Mouse (Mus musculus): Measurements from ENCODE around the gene Secisbp2l. TPM values are rescaled to one million over a fixed set of nuclear protein-coding genes. Genes with fewer than 3 reads are reported as not detected.

Secisbp2l gene
- total and polyA plus RNA-seq, 3 experiments = 8.7 to 15.1 (median 8.9) TPM

DNA sequence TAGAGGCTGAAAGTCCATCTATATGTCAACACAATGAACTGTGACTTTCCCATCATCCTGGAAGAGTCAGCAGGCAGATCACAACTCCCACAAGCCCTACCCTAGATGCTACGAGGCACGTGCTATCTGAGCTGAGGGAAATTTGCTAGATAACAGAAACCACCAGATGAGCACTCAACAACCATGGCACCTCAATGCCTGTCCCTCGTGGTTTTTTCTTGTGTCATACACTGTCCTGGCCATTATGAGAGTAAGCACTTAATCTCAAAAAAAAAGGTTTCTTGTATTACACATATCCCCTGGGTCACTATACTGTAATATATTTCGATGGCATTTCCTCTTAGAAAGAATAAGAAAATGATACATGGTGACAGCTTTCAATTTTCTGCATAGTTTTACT lies 7.8 kb downstream of the Secisbp2l start:
- peaks cover 10% of the 10 kb centered on the region for H3K79me2 ChIP-seq (replicated peaks; ENCODE audit: control insufficient read depth, extremely low read depth, insufficient read depth, poor library complexity, severe bottlenecking)
- no peaks in the 10 kb centered on the region for H3K9me3 ChIP-seq (replicated peaks; ENCODE audit: low read length)
- in situ Hi-C loops (cut with MboI; ENCODE audit: low pct_ligation_motif_present, low pct_unique_long_range_greater_than_20kb, low sequenced_read_pairs) = no loop called here
- dilution Hi-C loops (cut with MboI; ENCODE audit: extremely low pct_ligation_motif_present, extremely low pct_unique_long_range_greater_than_20kb, low sequenced_read_pairs) = no loop called here
- H3K4me3 ChIP-seq (replicated peaks in 1 of 3; ENCODE audit: low read depth in 2 of 3, low read length in 2 of 3, poor library complexity in 1 of 3) = no peak overlapping the region
- no peak overlapping the region for H3K27ac ChIP-seq (ENCODE audit: insufficient read depth, low read depth)
- no peaks in the 10 kb centered on the region for H3K27me3 ChIP-seq (replicated peaks)
- no peak overlapping the region for H3K9ac ChIP-seq (ENCODE audit: insufficient read depth, low read depth)
- no peak overlapping the region for H3K4me2 ChIP-seq (ENCODE audit: insufficient read depth, low read depth, poor library complexity, severe bottlenecking)
- peaks cover 18 to 53% of the 10 kb centered on the region in 2 experiments for H3K36me3 ChIP-seq (replicated peaks in 1 of 2; ENCODE audit: control insufficient read depth in 1 of 2, insufficient read depth in 1 of 2, low read length in 1 of 2)
- H3K4me1 ChIP-seq (ENCODE audit: control insufficient read depth in 1 of 2, insufficient read depth in 2 of 2) = peaks cover 9 to 39% of the 10 kb centered on the region in 2 experiments
- no peak for DNase-seq (ENCODE audit: extremely low read depth)
- peak; percentile 73 for TF ChIP-seq BHLHE40 (IDR thresholded peaks at IDR 0.05; ENCODE audit: low read depth, low read length)
- no peak for TF ChIP-seq POLR2AphosphoS2 (IDR thresholded peaks at IDR 0.05; ENCODE audit: low read depth, low read length)

DNA sequence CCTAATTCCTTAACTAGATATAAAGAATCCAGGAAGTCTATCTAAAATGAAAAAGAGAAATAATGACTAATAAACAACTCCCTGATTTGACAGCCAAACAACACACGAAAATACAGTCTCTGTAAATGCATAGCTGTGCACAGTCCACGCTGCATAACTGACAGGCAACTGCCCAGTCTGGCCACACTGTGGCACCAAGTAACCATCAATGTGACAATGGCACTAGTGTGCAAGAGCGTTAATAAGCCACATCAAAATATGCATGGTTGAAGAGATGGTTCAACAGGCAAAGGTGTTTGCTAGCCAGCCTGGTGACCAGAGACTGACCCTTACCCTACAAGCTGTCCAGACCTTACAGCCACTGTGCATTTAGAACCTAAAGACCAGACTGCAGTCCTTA lies 17.6 kb downstream of the Secisbp2l start:
- Histone ChIP-seq H3K4me1 (ENCODE audit: control insufficient read depth in 1 of 2, insufficient read depth in 2 of 2) (no peaks in the 10 kb centered on the region), H3K79me2 (replicated peaks; ENCODE audit: control insufficient read depth, extremely low read depth, insufficient read depth, poor library complexity, severe bottlenecking) (no peaks in the 10 kb centered on the region), H3K27ac (ENCODE audit: insufficient read depth, low read depth) (no peak overlapping the region), H3K4me3 (replicated peaks in 1 of 3; ENCODE audit: low read depth in 2 of 3, low read length in 2 of 3, poor library complexity in 1 of 3) (no peak overlapping the region), H3K27me3 (replicated peaks) (no peaks in the 10 kb centered on the region), H3K36me3 (replicated peaks in 1 of 2; ENCODE audit: control insufficient read depth in 1 of 2, insufficient read depth in 1 of 2, low read length in 1 of 2) (peaks cover 50 to 78% of the 10 kb centered on the region in 2 experiments), H3K9ac (ENCODE audit: insufficient read depth, low read depth) (no peak overlapping the region), H3K9me3 (replicated peaks; ENCODE audit: low read length) (no peaks in the 10 kb centered on the region), H3K4me2 (ENCODE audit: insufficient read depth, low read depth, poor library complexity, severe bottlenecking) (no peak overlapping the region)
- TF ChIP-seq SMC3 (IDR thresholded peaks at IDR 0.05; ENCODE audit: low read depth, low read length) (peak; percentile 56), MAFK (IDR thresholded peaks at IDR 0.05; ENCODE audit: insufficient replicate concordance, low read length) (no peak), RAD21 (IDR thresholded peaks at IDR 0.05; ENCODE audit: low read depth, low read length) (peak; percentile 68), CTCF (conservative IDR thresholded peaks at IDR 0.05 in 1 of 2, IDR thresholded peaks at IDR 0.05 in 1 of 2; ENCODE audit: low read depth in 2 of 2, low read length in 2 of 2) (peak in 1 of 2 experiments; percentile 61; a peak in 2 of 4 replicates), POLR2AphosphoS2 (IDR thresholded peaks at IDR 0.05; ENCODE audit: low read depth, low read length) (no peak), TBP (conservative IDR thresholded peaks at IDR 0.05; ENCODE audit: low read depth, low read length) (no peak), MYC (IDR thresholded peaks at IDR 0.05; ENCODE audit: low read depth, low read length) (no peak), NELFE (IDR thresholded peaks at IDR 0.05; ENCODE audit: low read depth, low read length) (no peak), PAX5 (IDR thresholded peaks at IDR 0.05; ENCODE audit: low read length) (no peak)
- dilution Hi-C loops (cut with MboI; ENCODE audit: extremely low pct_ligation_motif_present, extremely low pct_unique_long_range_greater_than_20kb, low sequenced_read_pairs) = no loop called here
- peak; percentile 17 for DNase-seq (ENCODE audit: extremely low read depth)
- in situ Hi-C loops (cut with MboI; ENCODE audit: low pct_ligation_motif_present, low pct_unique_long_range_greater_than_20kb, low sequenced_read_pairs) = no loop called here

DNA sequence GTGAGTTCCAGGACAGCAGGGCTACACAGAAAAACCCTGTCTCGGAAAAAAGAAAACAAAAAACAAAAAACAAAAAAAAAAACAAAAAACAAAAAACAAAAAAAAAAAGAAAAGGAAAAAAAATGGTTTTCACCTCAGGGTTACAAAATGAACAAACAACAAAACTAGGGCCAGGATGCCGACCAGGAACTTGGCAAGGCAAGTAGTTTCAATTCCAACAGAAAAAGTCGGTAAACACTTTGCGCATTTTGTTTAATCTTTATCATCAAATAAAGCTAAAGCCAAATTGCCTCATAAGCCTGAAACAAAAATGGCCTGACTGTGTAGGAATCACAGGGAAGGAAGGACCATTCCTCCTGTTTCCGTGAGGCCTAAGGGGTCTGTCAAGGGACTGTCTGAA lies 18.1 kb downstream of the Secisbp2l start:
- in situ Hi-C loops (cut with MboI; ENCODE audit: low pct_ligation_motif_present, low pct_unique_long_range_greater_than_20kb, low sequenced_read_pairs) = no loop called here

More for the DNA sequence above, 18.1 kb downstream of the Secisbp2l start:
- Histone ChIP-seq H3K9ac (ENCODE audit: insufficient read depth, low read depth) (no peak overlapping the region), H3K79me2 (replicated peaks; ENCODE audit: control insufficient read depth, extremely low read depth, insufficient read depth, poor library complexity, severe bottlenecking) (no peaks in the 10 kb centered on the region), H3K9me3 (replicated peaks; ENCODE audit: low read length) (no peaks in the 10 kb centered on the region), H3K36me3 (replicated peaks in 1 of 2; ENCODE audit: control insufficient read depth in 1 of 2, insufficient read depth in 1 of 2, low read length in 1 of 2) (peaks cover 50 to 77% of the 10 kb centered on the region in 2 experiments), H3K4me3 (replicated peaks in 1 of 3; ENCODE audit: low read depth in 2 of 3, low read length in 2 of 3, poor library complexity in 1 of 3) (no peak overlapping the region), H3K4me1 (ENCODE audit: control insufficient read depth in 1 of 2, insufficient read depth in 2 of 2) (no peaks in the 10 kb centered on the region), H3K27ac (ENCODE audit: insufficient read depth, low read depth) (no peak overlapping the region), H3K27me3 (replicated peaks) (no peaks in the 10 kb centered on the region), H3K4me2 (ENCODE audit: insufficient read depth, low read depth, poor library complexity, severe bottlenecking) (no peak overlapping the region)
- no peak for DNase-seq (ENCODE audit: extremely low read depth)
- dilution Hi-C loops (cut with MboI; ENCODE audit: extremely low pct_ligation_motif_present, extremely low pct_unique_long_range_greater_than_20kb, low sequenced_read_pairs) = no loop called here
- TF ChIP-seq KAT2A (IDR thresholded peaks at IDR 0.05; ENCODE audit: insufficient replicate concordance, low read length) (no peak), ZKSCAN1 (IDR thresholded peaks at IDR 0.05; ENCODE audit: borderline replicate concordance, low read depth, low read length) (no peak), EP300 (IDR thresholded peaks at IDR 0.05; ENCODE audit: low read length) (no peak), RAD21 (IDR thresholded peaks at IDR 0.05; ENCODE audit: low read depth, low read length) (no peak), GABPA (IDR thresholded peaks at IDR 0.05; ENCODE audit: insufficient replicate concordance, low read depth, low read length) (no peak), NRF1 (IDR thresholded peaks at IDR 0.05; ENCODE audit: low read depth, low read length) (no peak), SMC3 (IDR thresholded peaks at IDR 0.05; ENCODE audit: low read depth, low read length) (no peak), ETS1 (conservative IDR thresholded peaks at IDR 0.05; ENCODE audit: low read depth, low read length) (no peak), USF1 (IDR thresholded peaks at IDR 0.05; ENCODE audit: low read depth, low read length) (no peak), BHLHE40 (IDR thresholded peaks at IDR 0.05; ENCODE audit: low read depth, low read length) (no peak), ZNF384 (IDR thresholded peaks at IDR 0.05; ENCODE audit: low read depth, low read length) (no peak), USF2 (conservative IDR thresholded peaks at IDR 0.05; ENCODE audit: low read depth, low read length) (no peak), CHD2 (IDR thresholded peaks at IDR 0.05; ENCODE audit: low read length) (no peak), MAZ (IDR thresholded peaks at IDR 0.05; ENCODE audit: low read depth, low read length) (no peak)

All from CH12.LX (cell line).